Mouse (Mus musculus): ENCODE results near the gene Lrrc45. TPM values are rescaled to one million over a fixed set of nuclear protein-coding genes. Genes with fewer than 3 reads are reported as not detected.
A peak's percentile ranks its signal among the peaks of the same experiment; 100 is the strongest.

Lrrc45 gene
- polyA plus RNA-seq, 1 experiment from 2014 or later = 13.5 TPM

DNA sequence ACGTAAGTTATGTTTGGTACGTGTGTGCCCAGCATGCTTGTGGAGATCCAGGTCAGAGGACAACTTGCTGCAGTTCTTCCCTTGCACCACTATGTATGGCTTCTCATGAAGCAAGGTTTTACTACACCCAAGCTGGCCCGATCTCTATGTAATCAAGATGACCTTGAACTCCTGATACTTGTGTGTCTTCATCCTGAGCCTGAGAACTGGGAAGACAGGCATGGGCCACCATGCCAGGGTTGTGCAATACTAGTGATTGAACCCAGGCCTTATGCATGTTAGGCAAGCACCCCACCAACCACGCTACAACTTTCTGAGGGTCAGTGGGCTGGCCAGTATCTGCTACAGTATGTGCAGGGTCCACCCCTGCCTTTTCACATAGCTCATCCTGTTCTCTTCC is 36.8 kb upstream of the Lrrc45 start:
- Histone ChIP-seq H3K4me1 (replicated peaks; ENCODE audit: control insufficient read depth, insufficient read depth, low read length) (peaks cover 8% of the 10 kb centered on the region; the same call in 1 of the 2 replicates), H3K4me2 (replicated peaks; ENCODE audit: low read depth) (no peak overlapping the region), H3K9ac (ENCODE audit: low read depth, low read length) (no peak overlapping the region), H3K27ac (ENCODE audit: low read depth, low read length) (peak overlapping the region; percentile 22; the same call in 1 of the 2 replicates), H3K36me3 (ENCODE audit: control insufficient read depth, insufficient read depth) (peaks cover 42% of the 10 kb centered on the region), H3K9me3 (ENCODE audit: control insufficient read depth) (no peaks in the 10 kb centered on the region), H3K4me3 (ENCODE audit: low read depth, low read length) (no peak overlapping the region), H3K27me3 (replicated peaks; ENCODE audit: control insufficient read depth, insufficient read depth, low read length) (no peaks in the 10 kb centered on the region)
- ATAC-seq = no peak
- WGBS = 62% methylated on average over 4 of the region's 4 CpGs
- no peak for TF ChIP-seq CTCF (IDR thresholded peaks at IDR 0.05; ENCODE audit: low read depth)

DNA sequence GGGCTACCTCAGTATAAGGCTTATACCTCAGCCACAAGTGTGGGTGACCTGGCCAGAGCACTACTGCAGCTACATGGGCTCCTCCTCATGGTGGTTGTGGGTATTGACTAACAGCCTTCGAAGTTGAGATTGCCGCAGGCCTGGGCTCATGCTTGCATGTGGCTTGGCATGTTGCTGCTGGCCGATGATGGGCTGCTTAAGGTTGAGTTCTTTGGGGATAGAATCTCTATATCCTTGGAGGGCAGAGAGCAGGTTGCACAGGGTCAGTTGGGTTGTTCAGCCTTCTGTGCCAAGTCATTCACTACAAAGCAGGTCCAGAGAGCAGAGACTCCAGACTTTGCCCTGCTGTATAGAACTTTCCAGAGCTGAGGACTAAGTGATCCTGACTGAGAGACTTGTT is 33.8 kb upstream of the Lrrc45 start:
- no peaks in the 10 kb centered on the region for H3K9me3 ChIP-seq (ENCODE audit: control insufficient read depth)
- H3K36me3 ChIP-seq (ENCODE audit: control insufficient read depth, insufficient read depth) = peaks cover 67% of the 10 kb centered on the region
- H3K4me1 ChIP-seq (replicated peaks; ENCODE audit: control insufficient read depth, insufficient read depth, low read length) = no peaks in the 10 kb centered on the region
- H3K4me2 ChIP-seq (replicated peaks; ENCODE audit: low read depth) = no peak overlapping the region
- 70% methylated on average over 3 of the region's 3 CpGs for WGBS
- no peak overlapping the region for H3K9ac ChIP-seq (ENCODE audit: low read depth, low read length)
- no peak overlapping the region for H3K4me3 ChIP-seq (ENCODE audit: low read depth, low read length)
- no peaks in the 10 kb centered on the region for H3K27me3 ChIP-seq (replicated peaks; ENCODE audit: control insufficient read depth, insufficient read depth, low read length)
- peak overlapping the region; percentile 80 for H3K27ac ChIP-seq (ENCODE audit: low read depth, low read length)
- TF ChIP-seq CTCF (IDR thresholded peaks at IDR 0.05; ENCODE audit: low read depth) = peak; percentile 73
- peak; percentile 90 for ATAC-seq

DNA sequence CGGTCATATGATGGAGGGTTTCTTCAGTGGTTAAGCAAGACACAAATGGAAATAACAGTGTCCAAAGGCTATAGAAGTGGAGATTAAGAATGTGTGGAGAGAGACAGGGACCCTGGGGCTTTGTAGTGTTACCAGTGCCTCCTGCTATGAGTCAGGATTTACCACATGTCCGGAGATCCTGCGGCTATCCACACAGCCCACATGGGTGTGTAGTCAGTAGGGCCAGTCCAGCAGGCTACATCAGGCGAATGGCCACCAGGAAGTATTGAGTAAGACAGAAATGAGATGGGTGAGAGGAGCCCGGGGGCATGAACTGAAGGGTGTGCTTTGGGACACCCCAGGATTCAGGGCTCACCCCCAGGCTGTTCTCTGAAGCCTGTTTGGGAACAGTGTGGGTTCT is 31.0 kb upstream of the Lrrc45 start:
- Histone ChIP-seq H3K9me3 (ENCODE audit: control insufficient read depth) (no peaks in the 10 kb centered on the region), H3K27me3 (replicated peaks; ENCODE audit: control insufficient read depth, insufficient read depth, low read length) (no peaks in the 10 kb centered on the region), H3K4me2 (replicated peaks; ENCODE audit: low read depth) (no peak overlapping the region), H3K9ac (ENCODE audit: low read depth, low read length) (no peak overlapping the region), H3K36me3 (ENCODE audit: control insufficient read depth, insufficient read depth) (peaks cover 80% of the 10 kb centered on the region), H3K4me3 (ENCODE audit: low read depth, low read length) (no peak overlapping the region), H3K4me1 (replicated peaks; ENCODE audit: control insufficient read depth, insufficient read depth, low read length) (no peaks in the 10 kb centered on the region), H3K27ac (ENCODE audit: low read depth, low read length) (no peak overlapping the region)
- TF ChIP-seq CTCF (IDR thresholded peaks at IDR 0.05; ENCODE audit: low read depth) = no peak
- 86% methylated on average over 5 of the region's 5 CpGs for WGBS
- no peak for ATAC-seq

DNA sequence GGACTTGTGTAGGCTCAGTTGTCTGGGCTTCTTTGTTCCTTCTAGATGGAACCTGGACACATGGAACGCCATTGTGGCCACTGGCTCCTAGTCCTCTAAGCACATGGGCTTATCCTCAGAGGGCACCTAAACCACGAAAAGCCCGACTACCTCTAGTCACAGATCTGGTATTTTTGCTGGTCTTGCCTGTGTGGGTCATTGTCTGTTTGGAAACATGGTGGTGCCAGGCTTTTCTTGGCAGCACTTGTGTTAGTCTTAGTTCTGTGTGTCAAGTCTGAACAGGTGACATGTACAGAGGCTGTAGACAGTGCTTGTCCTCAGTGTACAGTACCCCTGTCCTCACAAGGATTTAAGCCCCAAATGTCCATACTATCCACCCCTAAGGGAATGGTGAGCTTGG is 30.2 kb upstream of the Lrrc45 start:
- WGBS = 97% methylated on average over 3 of the region's 3 CpGs

DNA sequence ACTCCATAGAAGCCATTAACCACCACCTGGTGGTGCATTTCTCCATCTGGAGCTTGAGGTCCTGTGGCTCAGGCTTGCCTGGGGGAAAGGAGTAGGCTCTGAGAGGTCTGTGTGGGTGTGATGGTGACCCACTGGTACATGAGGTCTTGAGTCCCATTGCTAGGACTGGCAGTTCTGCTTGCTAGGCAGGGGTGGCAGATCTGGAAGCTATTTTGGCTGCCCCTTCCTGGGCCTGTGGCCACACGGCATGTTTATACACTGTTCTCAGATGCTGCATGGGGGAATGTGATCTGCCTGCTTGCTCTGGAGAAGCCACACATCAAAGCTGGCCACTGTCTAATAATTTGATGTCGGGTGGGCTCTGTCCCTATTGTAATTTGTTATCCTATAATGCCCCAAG is 29.6 kb upstream of the Lrrc45 start:
- no peak overlapping the region for H3K4me2 ChIP-seq (replicated peaks; ENCODE audit: low read depth)
- H3K4me1 ChIP-seq (replicated peaks; ENCODE audit: control insufficient read depth, insufficient read depth, low read length) = no peaks in the 10 kb centered on the region
- no peaks in the 10 kb centered on the region for H3K9me3 ChIP-seq (ENCODE audit: control insufficient read depth)
- no peaks in the 10 kb centered on the region for H3K27me3 ChIP-seq (replicated peaks; ENCODE audit: control insufficient read depth, insufficient read depth, low read length)
- 81% methylated on average over 2 of the region's 2 CpGs for WGBS
- TF ChIP-seq CTCF (IDR thresholded peaks at IDR 0.05; ENCODE audit: low read depth) = no peak
- no peak overlapping the region for H3K27ac ChIP-seq (ENCODE audit: low read depth, low read length)
- H3K36me3 ChIP-seq (ENCODE audit: control insufficient read depth, insufficient read depth) = peaks cover 80% of the 10 kb centered on the region
- ATAC-seq = no peak
- H3K4me3 ChIP-seq (ENCODE audit: low read depth, low read length) = no peak overlapping the region
- no peak overlapping the region for H3K9ac ChIP-seq (ENCODE audit: low read depth, low read length)

More for the DNA sequence above, 30.2 kb upstream of the Lrrc45 start:
- Histone ChIP-seq H3K36me3 (ENCODE audit: control insufficient read depth, insufficient read depth) (peaks cover 80% of the 10 kb centered on the region), H3K4me2 (replicated peaks; ENCODE audit: low read depth) (no peak overlapping the region), H3K9ac (ENCODE audit: low read depth, low read length) (no peak overlapping the region), H3K9me3 (ENCODE audit: control insufficient read depth) (no peaks in the 10 kb centered on the region), H3K4me3 (ENCODE audit: low read depth, low read length) (no peak overlapping the region), H3K4me1 (replicated peaks; ENCODE audit: control insufficient read depth, insufficient read depth, low read length) (no peaks in the 10 kb centered on the region), H3K27ac (ENCODE audit: low read depth, low read length) (no peak overlapping the region), H3K27me3 (replicated peaks; ENCODE audit: control insufficient read depth, insufficient read depth, low read length) (no peaks in the 10 kb centered on the region)
- TF ChIP-seq CTCF (IDR thresholded peaks at IDR 0.05; ENCODE audit: low read depth) = no peak
- ATAC-seq = no peak

DNA sequence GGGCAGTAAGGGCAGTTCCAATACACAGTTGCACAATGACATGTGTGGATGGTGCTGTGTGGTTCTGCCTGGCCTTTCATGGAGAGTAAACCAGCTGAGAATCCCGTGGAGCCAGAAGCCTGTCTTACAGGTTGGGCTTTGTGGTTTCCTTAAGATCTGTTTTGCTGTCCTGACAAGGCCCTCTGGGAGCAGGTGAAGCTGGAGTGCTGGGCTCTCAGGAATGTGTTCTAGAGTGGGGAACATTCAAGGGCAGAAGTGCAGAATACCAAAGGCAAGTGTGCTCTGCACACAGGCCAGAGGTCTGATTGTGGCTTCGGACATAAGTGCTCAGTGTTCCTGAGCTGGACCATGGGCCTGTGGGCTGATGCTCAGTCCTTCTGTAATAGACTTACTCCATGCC is 29.1 kb upstream of the Lrrc45 start:
- H3K4me1 ChIP-seq (replicated peaks; ENCODE audit: control insufficient read depth, insufficient read depth, low read length) = no peaks in the 10 kb centered on the region
- peaks cover 81% of the 10 kb centered on the region for H3K36me3 ChIP-seq (ENCODE audit: control insufficient read depth, insufficient read depth)
- no peak overlapping the region for H3K9ac ChIP-seq (ENCODE audit: low read depth, low read length)
- H3K4me3 ChIP-seq (ENCODE audit: low read depth, low read length) = no peak overlapping the region
- no peaks in the 10 kb centered on the region for H3K9me3 ChIP-seq (ENCODE audit: control insufficient read depth)
- no peak for TF ChIP-seq CTCF (IDR thresholded peaks at IDR 0.05; ENCODE audit: low read depth)
- ATAC-seq = no peak
- no peak overlapping the region for H3K4me2 ChIP-seq (replicated peaks; ENCODE audit: low read depth)
- H3K27ac ChIP-seq (ENCODE audit: low read depth, low read length) = no peak overlapping the region
- 83% methylated on average over 2 of the region's 2 CpGs for whole genome bisulfite sequencing
- H3K27me3 ChIP-seq (replicated peaks; ENCODE audit: control insufficient read depth, insufficient read depth, low read length) = no peaks in the 10 kb centered on the region
